Mouse (Mus musculus) hindbrain, embryonic 16.5 days (tissue): ENCODE data around the gene Gm49358. TPM values are rescaled to one million over a fixed set of nuclear protein-coding genes. Genes with fewer than 3 reads are reported as not detected.

ENCODE experiments used
- ATAC-seq: fragments of 200-750 bp; cut with Nextera tagmentation; 2 replicates; pipeline ENCODE4 v1.8.0; 2017; ENCODE audit warnings: moderate TSS enrichment, moderate library complexity
- H3K27ac ChIP-seq: fragments of 300-500 bp; sonication (generic); 2 replicates; pipeline ENCODE4 v1.5.1; 2014; ENCODE audit warnings: low read depth, mild to moderate bottlenecking, control low read depth, low read length, moderate library complexity
- H3K27me3 ChIP-seq: fragments of 300-500 bp; sonication (generic); replicated peaks from 2 replicates; pipeline ENCODE4 v1.6.1; 2014; ENCODE audit warnings: low read length; ENCODE audit not compliant: control insufficient read depth, insufficient read depth
- H3K36me3 ChIP-seq: fragments of 300-500 bp; sonication (generic); 2 replicates; pipeline ENCODE4 v1.6.1; 2014; ENCODE audit warnings: mild to moderate bottlenecking, low read length, moderate library complexity, mixed read lengths; ENCODE audit not compliant: control insufficient read depth, insufficient read depth
- H3K4me1 ChIP-seq: fragments of 300-500 bp; sonication (generic); 2 replicates; pipeline ENCODE4 v1.6.1; 2014; ENCODE audit warnings: low read depth, low read length; ENCODE audit not compliant: control insufficient read depth, insufficient read depth
- H3K4me2 ChIP-seq: fragments of 300-500 bp; sonication (generic); 2 replicates; pipeline ENCODE4 v1.6.1; 2014; ENCODE audit warnings: mild to moderate bottlenecking, low read length, control low read depth, moderate library complexity
- H3K4me3 ChIP-seq: fragments of 300-500 bp; sonication (generic); 2 replicates; pipeline ENCODE4 v1.5.1; 2014; ENCODE audit warnings: mild to moderate bottlenecking, low read length, control low read depth, moderate library complexity
- H3K9ac ChIP-seq: fragments of 300-500 bp; sonication (generic); 2 replicates; pipeline ENCODE4 v1.6.1; 2014; ENCODE audit warnings: low read depth, mild to moderate bottlenecking, control low read depth, low read length, moderate library complexity
- H3K9me3 ChIP-seq: fragments of 300-500 bp; sonication (generic); 2 replicates; pipeline ENCODE4 v1.6.1; 2014; ENCODE audit warnings: mild to moderate bottlenecking, low read length, moderate library complexity; ENCODE audit not compliant: control insufficient read depth
- WGBS: fragments of 180-500 bp; shearing (Covaris S2); extraction: QIAGEN DNeasy Blood & Tissue Kit; methylation state at CpG from one replicate; pipeline ENCODE4 v1.1.7; 2014; 5-methylcytosine and 5-hydroxymethylcytosine counted together
- polyA plus RNA-seq: library from polyadenylated mRNA; unstranded; fragments of >200 nt; fragmentation: Nextera tagmentation; extraction: Ambion mirVana; gene quantifications from 2 replicates; pipeline ENCODE4 v1.2.1, GENCODE M21; 2015

Gm49358 gene
- polyA plus RNA-seq, 1 experiment from 2014 or later, result not detected

DNA sequence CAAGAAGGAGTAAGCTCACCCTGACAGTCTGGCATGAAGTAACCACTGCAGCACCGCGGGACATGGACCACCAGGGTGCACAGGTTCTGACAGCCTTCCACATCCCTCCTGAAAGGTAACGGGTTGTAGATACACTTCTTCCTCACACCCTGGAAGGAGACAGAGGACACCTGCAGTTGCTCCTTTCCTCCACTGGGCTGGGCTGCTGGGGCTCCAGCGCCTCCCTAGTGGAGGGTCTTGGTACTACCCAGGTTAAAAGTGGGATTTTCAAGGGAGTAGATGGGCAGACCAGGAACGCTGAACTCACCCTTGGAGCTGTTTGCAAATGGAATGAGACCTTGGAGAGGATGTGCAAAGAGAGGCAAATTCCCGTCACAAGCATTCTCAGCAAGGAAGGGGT, 99.7 kb downstream of the Gm49358 start:
- no peak overlapping the region for H3K9ac ChIP-seq
- ATAC-seq, result no peak
- no peak overlapping the region for H3K4me3 ChIP-seq
- H3K4me1 ChIP-seq, result no peaks in the 10 kb centered on the region
- H3K36me3 ChIP-seq, result no peaks in the 10 kb centered on the region
- WGBS, result 89% methylated on average over 6 of the region's 6 CpGs
- H3K9me3 ChIP-seq, result no peaks in the 10 kb centered on the region
- no peak overlapping the region for H3K4me2 ChIP-seq
- H3K27me3 ChIP-seq, result no peaks in the 10 kb centered on the region
- no peak overlapping the region for H3K27ac ChIP-seq

DNA sequence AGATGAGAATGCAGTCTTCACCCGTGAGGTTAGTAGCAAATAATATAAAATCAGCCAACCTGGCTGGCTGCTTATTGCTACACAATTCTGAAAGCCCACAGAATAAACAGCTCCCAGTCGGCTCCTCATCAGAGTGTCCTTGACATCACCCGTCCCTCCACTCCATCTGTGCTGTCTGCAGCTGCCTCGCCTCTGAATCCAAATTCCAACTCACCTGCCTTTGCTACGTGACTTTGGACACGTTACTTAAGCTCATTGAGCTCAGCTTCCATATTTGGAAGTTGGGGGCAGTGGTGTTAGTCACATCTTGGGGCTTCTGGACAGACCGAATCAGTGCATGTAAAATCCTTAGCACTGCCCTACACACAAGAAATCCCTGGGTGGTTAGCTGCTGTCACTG, 108.3 kb downstream of the Gm49358 start:
- H3K9me3 ChIP-seq, result no peaks in the 10 kb centered on the region
- no peaks in the 10 kb centered on the region for H3K36me3 ChIP-seq
- H3K27ac ChIP-seq, result no peak overlapping the region
- ATAC-seq, result no peak
- H3K4me1 ChIP-seq, result no peaks in the 10 kb centered on the region
- no peak overlapping the region for H3K4me2 ChIP-seq
- WGBS, result 85% methylated on average over 7 of the region's 7 CpGs
- no peaks in the 10 kb centered on the region for H3K27me3 ChIP-seq
- no peak overlapping the region for H3K4me3 ChIP-seq
- no peak overlapping the region for H3K9ac ChIP-seq

DNA sequence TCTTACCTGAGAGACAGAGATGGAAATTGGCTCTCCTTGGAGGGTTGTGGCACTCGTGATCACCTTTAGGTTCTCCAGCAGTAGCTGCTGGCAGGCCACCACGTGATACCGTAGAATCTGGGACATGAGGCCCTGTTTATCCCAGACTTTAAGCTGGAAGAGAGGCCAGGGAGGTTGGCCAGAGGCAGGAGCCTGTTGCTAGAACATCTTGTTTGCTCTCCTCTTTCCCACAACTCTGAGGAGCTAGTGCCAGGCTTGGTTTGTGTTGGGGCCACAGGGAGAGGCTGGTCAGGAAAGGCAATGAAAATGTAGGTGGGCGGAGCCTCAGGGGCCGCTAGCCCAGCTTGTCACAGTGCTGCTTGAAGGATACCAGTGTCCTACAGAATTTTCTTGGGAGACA, 108.8 kb downstream of the Gm49358 start:
- no peaks in the 10 kb centered on the region for H3K4me1 ChIP-seq
- no peak overlapping the region for H3K27ac ChIP-seq
- no peak overlapping the region for H3K4me3 ChIP-seq
- 75% methylated on average over 5 of the region's 5 CpGs for whole genome bisulfite sequencing
- H3K36me3 ChIP-seq, result no peaks in the 10 kb centered on the region
- H3K4me2 ChIP-seq, result no peak overlapping the region
- no peak for ATAC-seq
- H3K27me3 ChIP-seq, result no peaks in the 10 kb centered on the region
- no peaks in the 10 kb centered on the region for H3K9me3 ChIP-seq
- H3K9ac ChIP-seq, result no peak overlapping the region

DNA sequence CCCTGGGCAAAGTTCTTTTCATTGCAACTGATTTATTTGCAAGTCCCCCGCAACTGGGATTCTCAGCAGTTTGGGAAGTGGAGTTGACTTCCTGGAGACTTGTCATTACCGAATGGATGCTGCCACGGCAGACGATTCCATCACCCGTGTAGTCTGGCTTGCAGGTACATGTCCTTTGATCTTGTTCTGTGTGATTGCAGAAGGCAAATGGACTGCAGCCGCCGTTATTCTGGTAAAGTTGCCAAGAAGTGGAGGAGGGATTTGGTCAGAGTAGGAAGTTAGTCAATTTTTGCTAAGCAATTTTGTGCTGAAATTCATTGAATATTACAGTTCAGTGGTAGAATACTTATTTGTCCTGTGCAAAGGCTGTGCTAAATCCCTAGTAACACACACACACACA, 114.9 kb downstream of the Gm49358 start:
- Histone ChIP-seq H3K36me3 (no peaks in the 10 kb centered on the region), H3K4me1 (no peaks in the 10 kb centered on the region), H3K4me2 (no peak overlapping the region), H3K4me3 (no peak overlapping the region), H3K9ac (no peak overlapping the region), H3K27ac (no peak overlapping the region), H3K9me3 (no peaks in the 10 kb centered on the region), H3K27me3 (no peaks in the 10 kb centered on the region)
- no peak for ATAC-seq
- WGBS, result 87% methylated on average over 7 of the region's 7 CpGs

DNA sequence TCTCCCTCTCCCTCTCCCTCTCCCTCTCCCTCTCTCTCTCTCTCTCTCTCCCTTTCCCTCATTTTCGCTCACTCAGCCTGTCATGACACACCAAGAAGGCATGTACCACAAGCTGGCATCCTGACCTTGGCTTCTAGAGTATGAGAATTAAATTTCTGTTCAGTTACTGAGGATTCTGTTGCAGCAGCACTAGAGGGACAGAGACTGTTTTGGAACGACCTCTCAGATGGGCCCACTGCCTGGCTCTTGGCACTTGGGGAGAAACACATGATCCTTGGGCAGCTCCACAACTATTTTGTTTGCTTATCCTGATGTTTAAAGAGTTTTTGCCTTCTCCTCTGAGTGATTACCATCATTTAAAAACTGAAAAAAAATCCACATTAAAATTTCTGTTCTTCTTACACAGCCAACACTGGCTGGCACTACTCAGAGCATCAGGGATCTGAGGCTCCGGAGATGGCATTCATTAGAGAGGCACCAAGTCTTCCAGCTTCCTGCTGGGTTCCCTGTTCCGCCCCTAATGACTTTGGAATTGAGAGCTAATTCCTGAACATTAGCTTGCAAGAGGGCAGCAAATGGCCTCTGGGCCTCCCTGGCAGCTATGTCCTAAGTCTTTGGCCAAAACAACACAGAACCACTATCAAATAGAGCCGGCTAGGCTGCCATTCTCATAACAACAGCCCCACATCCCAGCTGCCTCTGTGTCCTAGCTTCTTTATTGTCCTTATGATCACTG, 116.5 kb downstream of the Gm49358 start:
- Histone ChIP-seq H3K4me3 (no peak overlapping the region), H3K27me3 (no peaks in the 10 kb centered on the region), H3K4me2 (no peak overlapping the region), H3K4me1 (no peaks in the 10 kb centered on the region), H3K36me3 (no peaks in the 10 kb centered on the region), H3K9ac (no peak overlapping the region), H3K27ac (no peak overlapping the region), H3K9me3 (no peaks in the 10 kb centered on the region)
- WGBS, result 48% methylated on average over 5 of the region's 5 CpGs
- peak; percentile 71 for ATAC-seq

DNA sequence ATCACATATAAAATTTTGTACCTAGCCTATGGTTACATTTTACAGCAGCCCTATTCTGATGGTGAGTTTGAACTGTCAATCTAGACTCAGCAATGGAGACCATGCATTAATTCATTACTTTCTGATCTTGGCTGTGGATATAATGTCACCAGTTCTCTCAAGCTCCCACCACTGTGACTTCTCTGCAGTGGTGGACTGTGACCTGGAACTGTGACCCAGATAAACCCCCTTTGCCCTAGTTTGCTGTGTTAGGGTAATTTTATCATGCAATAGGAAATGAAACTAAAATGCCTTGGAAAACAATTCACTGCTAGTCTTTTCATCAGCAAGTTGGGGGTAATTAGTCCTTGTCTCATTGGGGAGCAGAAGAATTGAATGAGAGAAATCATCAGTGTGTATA, 117.7 kb downstream of the Gm49358 start:
- H3K4me2 ChIP-seq, result no peak overlapping the region
- no peaks in the 10 kb centered on the region for H3K9me3 ChIP-seq
- no peaks in the 10 kb centered on the region for H3K4me1 ChIP-seq
- H3K27ac ChIP-seq, result no peak overlapping the region
- ATAC-seq, result no peak
- no peaks in the 10 kb centered on the region for H3K36me3 ChIP-seq
- H3K4me3 ChIP-seq, result no peak overlapping the region
- H3K9ac ChIP-seq, result no peak overlapping the region
- H3K27me3 ChIP-seq, result no peaks in the 10 kb centered on the region

Other genes with a start within 250 kb of the Gm49358 start
- gene Hsp90b1, start 58.5 kb upstream of the Gm49358 start, polyA plus RNA-seq, result 312 and 331 TPM in 2 replicates
- gene Ttc41, start 58.2 kb upstream of the Gm49358 start, polyA plus RNA-seq, result 2.0 and 2.6 TPM in 2 replicates
- 11.3 and 13.4 TPM in 2 replicates for gene Nt5dc3, start 15.0 kb downstream of the Gm49358 start, polyA plus RNA-seq
- 0.04 and 0.07 TPM in 2 replicates for gene Stab2, start 244.1 kb downstream of the Gm49358 start, polyA plus RNA-seq